Mouse (Mus musculus): ENCODE measurements around the gene Nudt14. TPM values are rescaled to one million over a fixed set of nuclear protein-coding genes. Genes with fewer than 3 reads are reported as not detected.

Nudt14 gene
- polyA plus RNA-seq, 2 experiments, result 54.4 to 78.4 TPM

GRCm38 (mm10) chr12:112921518-112921917 is 20.4 kb downstream of the Nudt14 start:
- Histone ChIP-seq H3K4me2 (replicated peaks; ENCODE audit: low read depth, low read length, severe bottlenecking) (no peak overlapping the region), H3K4me3 (replicated peaks; ENCODE audit: low read length) (no peak overlapping the region), H3K4me1 (ENCODE audit: control insufficient read depth, insufficient read depth, low read length) (no peaks in the 10 kb centered on the region), H3K36me3 (ENCODE audit: control insufficient read depth, insufficient read depth, low read length) (no peaks in the 10 kb centered on the region), H3K27ac (replicated peaks; ENCODE audit: low read depth, low read length) (no peak overlapping the region), H3K9ac (ENCODE audit: low read depth, low read length, severe bottlenecking) (no peak overlapping the region), H3K27me3 (ENCODE audit: control insufficient read depth, insufficient read depth, low read length) (no peaks in the 10 kb centered on the region), H3K9me3 (ENCODE audit: control insufficient read depth, low read length) (no peaks in the 10 kb centered on the region)
- no peak for TF ChIP-seq POLR2A (IDR thresholded peaks at IDR 0.05; ENCODE audit: borderline replicate concordance, extremely low read depth, insufficient read depth, insufficient read length)
- no peak for ATAC-seq (ENCODE audit: low FRiP score, low read depth)
- 84% methylated on average over 12 of the region's 12 CpGs for WGBS
- no peak for DNase-seq (ENCODE audit: low spot score)

- H3K4me3 ChIP-seq (replicated peaks; ENCODE audit: low read length), result no peak overlapping the region
- no peak overlapping the region for H3K4me2 ChIP-seq (replicated peaks; ENCODE audit: low read depth, low read length, severe bottlenecking)
- H3K9ac ChIP-seq (ENCODE audit: low read depth, low read length, severe bottlenecking), result no peak overlapping the region
- no peaks in the 10 kb centered on the region for H3K4me1 ChIP-seq (ENCODE audit: control insufficient read depth, insufficient read depth, low read length)
- DNase-seq (ENCODE audit: low spot score), result no peak
- no peak for TF ChIP-seq POLR2A (IDR thresholded peaks at IDR 0.05; ENCODE audit: borderline replicate concordance, extremely low read depth, insufficient read depth, insufficient read length)
- H3K27ac ChIP-seq (replicated peaks; ENCODE audit: low read depth, low read length), result no peak overlapping the region
- H3K9me3 ChIP-seq (ENCODE audit: control insufficient read depth, low read length), result no peaks in the 10 kb centered on the region
- no peaks in the 10 kb centered on the region for H3K36me3 ChIP-seq (ENCODE audit: control insufficient read depth, insufficient read depth, low read length)
- no peak for ATAC-seq (ENCODE audit: low FRiP score, low read depth)
- H3K27me3 ChIP-seq (ENCODE audit: control insufficient read depth, insufficient read depth, low read length), result no peaks in the 10 kb centered on the region
- WGBS, result 41% methylated on average over 8 of the region's 8 CpGs
Observed at GRCm38 (mm10) chr12:112917906-112918305, 24.0 kb downstream of the Nudt14 start.

- H3K4me2 ChIP-seq (replicated peaks; ENCODE audit: low read depth, low read length, severe bottlenecking), result no peak overlapping the region
- 67% methylated on average over 11 of the region's 11 CpGs for WGBS
- ATAC-seq (ENCODE audit: low FRiP score, low read depth), result no peak
- H3K36me3 ChIP-seq (ENCODE audit: control insufficient read depth, insufficient read depth, low read length), result no peaks in the 10 kb centered on the region
- no peaks in the 10 kb centered on the region for H3K9me3 ChIP-seq (ENCODE audit: control insufficient read depth, low read length)
- no peak for DNase-seq (ENCODE audit: low spot score)
- no peaks in the 10 kb centered on the region for H3K27me3 ChIP-seq (ENCODE audit: control insufficient read depth, insufficient read depth, low read length)
- TF ChIP-seq POLR2A (IDR thresholded peaks at IDR 0.05; ENCODE audit: borderline replicate concordance, extremely low read depth, insufficient read depth, insufficient read length), result no peak
- H3K9ac ChIP-seq (ENCODE audit: low read depth, low read length, severe bottlenecking), result no peak overlapping the region
- no peak overlapping the region for H3K27ac ChIP-seq (replicated peaks; ENCODE audit: low read depth, low read length)
- no peaks in the 10 kb centered on the region for H3K4me1 ChIP-seq (ENCODE audit: control insufficient read depth, insufficient read depth, low read length)
- no peak overlapping the region for H3K4me3 ChIP-seq (replicated peaks; ENCODE audit: low read length)
Observed at GRCm38 (mm10) chr12:112917486-112917885, 24.4 kb downstream of the Nudt14 start.

- ATAC-seq (ENCODE audit: low FRiP score, low read depth) (peak; percentile 63), DNase-seq (ENCODE audit: low spot score) (no peak)
- TF ChIP-seq POLR2A (IDR thresholded peaks at IDR 0.05; ENCODE audit: borderline replicate concordance, extremely low read depth, insufficient read depth, insufficient read length), result no peak
- 80% methylated on average over 10 of the region's 16 CpGs for WGBS
- no peak overlapping the region for H3K9ac ChIP-seq (ENCODE audit: low read depth, low read length, severe bottlenecking)
- no peaks in the 10 kb centered on the region for H3K27me3 ChIP-seq (ENCODE audit: control insufficient read depth, insufficient read depth, low read length)
- no peaks in the 10 kb centered on the region for H3K9me3 ChIP-seq (ENCODE audit: control insufficient read depth, low read length)
- no peaks in the 10 kb centered on the region for H3K36me3 ChIP-seq (ENCODE audit: control insufficient read depth, insufficient read depth, low read length)
- H3K4me3 ChIP-seq (replicated peaks; ENCODE audit: low read length), result no peak overlapping the region
- no peaks in the 10 kb centered on the region for H3K4me1 ChIP-seq (ENCODE audit: control insufficient read depth, insufficient read depth, low read length)
- H3K27ac ChIP-seq (replicated peaks; ENCODE audit: low read depth, low read length), result no peak overlapping the region
- no peak overlapping the region for H3K4me2 ChIP-seq (replicated peaks; ENCODE audit: low read depth, low read length, severe bottlenecking)
Observed at GRCm38 (mm10) chr12:112916698-112917400, 25.1 kb downstream of the Nudt14 start.

- WGBS, result 78% methylated on average over 13 of the region's 13 CpGs
- Histone ChIP-seq H3K9me3 (ENCODE audit: control insufficient read depth, low read length) (no peaks in the 10 kb centered on the region), H3K4me3 (replicated peaks; ENCODE audit: low read length) (no peak overlapping the region), H3K4me2 (replicated peaks; ENCODE audit: low read depth, low read length, severe bottlenecking) (no peak overlapping the region), H3K4me1 (ENCODE audit: control insufficient read depth, insufficient read depth, low read length) (no peaks in the 10 kb centered on the region), H3K27me3 (ENCODE audit: control insufficient read depth, insufficient read depth, low read length) (no peaks in the 10 kb centered on the region), H3K36me3 (ENCODE audit: control insufficient read depth, insufficient read depth, low read length) (no peaks in the 10 kb centered on the region), H3K9ac (ENCODE audit: low read depth, low read length, severe bottlenecking) (no peak overlapping the region), H3K27ac (replicated peaks; ENCODE audit: low read depth, low read length) (no peak overlapping the region)
- no peak for ATAC-seq (ENCODE audit: low FRiP score, low read depth)
- DNase-seq (ENCODE audit: low spot score), result no peak
- no peak for TF ChIP-seq POLR2A (IDR thresholded peaks at IDR 0.05; ENCODE audit: borderline replicate concordance, extremely low read depth, insufficient read depth, insufficient read length)
Observed at GRCm38 (mm10) chr12:112915587-112915986, 26.3 kb downstream of the Nudt14 start.

Data from limb, embryonic 14.5 days (tissue).